Mouse (Mus musculus) liver, embryonic 11.5 days (tissue): ENCODE measurements around the gene Ccdc28b. TPM values are rescaled to one million over a fixed set of nuclear protein-coding genes. Genes with fewer than 3 reads are reported as not detected.

Source experiments
- ATAC-seq: fragments of 200-750 bp; cut with Nextera tagmentation; replicated peaks from 2 replicates; pipeline ENCODE4 v1.8.0; 2017; ENCODE audit warnings: moderate number of reproducible peaks, mild to moderate bottlenecking, moderate TSS enrichment, moderate library complexity; ENCODE audit not compliant: low FRiP score
- DNase-seq: peaks from one replicate; pipeline ENCODE4 v3.0.0-alpha.2; 2017; ENCODE audit warnings: low spot score
- H3K27ac ChIP-seq: fragments of 300-500 bp; sonication (generic); 2 replicates; pipeline ENCODE4 v1.5.1; 2014; ENCODE audit warnings: mild to moderate bottlenecking, low read depth, low read length, control low read depth
- H3K27me3 ChIP-seq: fragments of 300-500 bp; sonication (generic); replicated peaks from 2 replicates; pipeline ENCODE4 v1.6.1; 2014; ENCODE audit warnings: low read length, mixed read lengths; ENCODE audit not compliant: control insufficient read depth, insufficient read depth
- H3K36me3 ChIP-seq: fragments of 300-500 bp; sonication (generic); 2 replicates; pipeline ENCODE4 v1.6.1; 2014; ENCODE audit warnings: mild to moderate bottlenecking, low read length, moderate library complexity, mixed read lengths; ENCODE audit not compliant: control insufficient read depth, insufficient read depth
- H3K4me1 ChIP-seq: fragments of 300-500 bp; sonication (generic); replicated peaks from 2 replicates; pipeline ENCODE4 v1.6.1; 2014; ENCODE audit warnings: low read length, mixed read lengths; ENCODE audit not compliant: control insufficient read depth, insufficient read depth
- H3K4me2 ChIP-seq: fragments of 300-500 bp; sonication (generic); 2 replicates; pipeline ENCODE4 v1.6.1; 2014; ENCODE audit warnings: mild to moderate bottlenecking, control low read depth, moderate library complexity
- H3K4me3 ChIP-seq: fragments of 300-500 bp; sonication (generic); 2 replicates; pipeline ENCODE4 v1.5.1; 2014; ENCODE audit warnings: low read depth, low read length, control low read depth
- H3K9ac ChIP-seq: fragments of 300-500 bp; sonication (generic); 2 replicates; pipeline ENCODE4 v1.6.1; 2014; ENCODE audit warnings: low read depth, low read length, control low read depth
- H3K9me3 ChIP-seq: fragments of 300-500 bp; sonication (generic); 2 replicates; pipeline ENCODE4 v1.6.1; 2016; ENCODE audit warnings: low read length, inconsistent platforms, mixed read lengths; ENCODE audit not compliant: control insufficient read depth
- WGBS: fragments of 180-500 bp; shearing (Covaris S2); extraction: QIAGEN DNeasy Blood & Tissue Kit; methylation state at CpG from one replicate; pipeline ENCODE4 v1.1.7; 2014; 5-methylcytosine and 5-hydroxymethylcytosine counted together
- polyA plus RNA-seq: library from polyadenylated mRNA; unstranded; fragments of >200 nt; fragmentation: Nextera tagmentation; extraction: Ambion mirVana; gene quantifications from 2 replicates; pipeline ENCODE4 v1.2.1, GENCODE M21; 2014

The Ccdc28b gene
- polyA plus RNA-seq, result 27.2 and 33.1 TPM in 2 replicates

- Histone ChIP-seq H3K9me3 (no peaks in the 10 kb centered on the region), H3K4me2 (peak within 1 kb of the TSS; percentile 73), H3K27me3 (no peaks in the 10 kb centered on the region), H3K9ac (peak within 1 kb of the TSS; percentile 74), H3K4me3 (peak within 1 kb of the TSS; percentile 66), H3K36me3 (peaks cover 19% of the 10 kb centered on the region), H3K27ac (peak within 1 kb of the TSS; percentile 81), H3K4me1 (peaks cover 25% of the 10 kb centered on the region)
- DNase-seq, result peak; percentile 55
- 0% methylated on average over 10 of the region's 10 CpGs for WGBS
- no peak; the same call in 1 of the 2 replicates for ATAC-seq
These were observed at the start of gene Ccdc28b for GRCm38 (mm10) chr4:129623681-129624091. Gene Ccdc28b (minus strand): TSS chr4:129623947.

- Histone ChIP-seq H3K36me3 (peaks cover 9% of the 10 kb centered on the region), H3K27me3 (no peaks in the 10 kb centered on the region), H3K4me3 (peak overlapping the region; percentile 95), H3K4me1 (peaks cover 15% of the 10 kb centered on the region), H3K4me2 (peak overlapping the region; percentile 77), H3K9me3 (no peaks in the 10 kb centered on the region), H3K27ac (peak overlapping the region; percentile 76), H3K9ac (peak overlapping the region; percentile 92)
- ATAC-seq, result no peak
- no peak for DNase-seq
- WGBS, result 6% methylated on average over 10 of the region's 10 CpGs
These were observed 49.2 kb upstream of the Ccdc28b start for GRCm38 (mm10) chr4:129672878-129673449.

- ATAC-seq (peak; percentile 82), DNase-seq (peak; percentile 89)
- under 1% methylated on average over 65 of the region's 65 CpGs for WGBS
- Histone ChIP-seq H3K4me3 (peak within 1 kb of the TSS; percentile 95), H3K4me2 (peak within 1 kb of the TSS; percentile 77), H3K27me3 (no peaks in the 10 kb centered on the region), H3K9me3 (no peaks in the 10 kb centered on the region), H3K4me1 (peaks cover 15% of the 10 kb centered on the region), H3K9ac (peak within 1 kb of the TSS; percentile 92), H3K36me3 (peaks cover 9% of the 10 kb centered on the region), H3K27ac (peak within 1 kb of the TSS; percentile 76)
These were observed 48.5 kb upstream of the Ccdc28b start, which contains the start of gene Kpna6 for GRCm38 (mm10) chr4:129672083-129672877. Gene Kpna6 (minus strand): TSS chr4:129672767.

GRCm38 (mm10) chr4:129671491-129672082, 47.8 kb upstream of the Ccdc28b start:
- H3K4me2 ChIP-seq, result peak overlapping the region; percentile 77
- WGBS, result 6% methylated on average over 12 of the region's 12 CpGs
- ATAC-seq, result peak; percentile 60
- peaks cover 7% of the 10 kb centered on the region for H3K36me3 ChIP-seq
- H3K27ac ChIP-seq, result peak overlapping the region; percentile 76
- peak overlapping the region; percentile 95 for H3K4me3 ChIP-seq
- no peak for DNase-seq
- H3K27me3 ChIP-seq, result no peaks in the 10 kb centered on the region
- H3K9ac ChIP-seq, result peak overlapping the region; percentile 92
- H3K4me1 ChIP-seq, result peaks cover 15% of the 10 kb centered on the region
- no peaks in the 10 kb centered on the region for H3K9me3 ChIP-seq

GRCm38 (mm10) chr4:129662255-129662813, 38.6 kb upstream of the Ccdc28b start:
- Histone ChIP-seq H3K27me3 (no peaks in the 10 kb centered on the region), H3K4me1 (no peaks in the 10 kb centered on the region), H3K27ac (no peak overlapping the region), H3K9me3 (no peaks in the 10 kb centered on the region), H3K4me2 (no peak overlapping the region), H3K36me3 (peaks cover 25% of the 10 kb centered on the region), H3K9ac (no peak overlapping the region), H3K4me3 (no peak overlapping the region)
- WGBS, result 88% methylated on average over 3 of the region's 3 CpGs
- ATAC-seq (no peak), DNase-seq (no peak)

- Histone ChIP-seq H3K36me3 (peaks cover 28% of the 10 kb centered on the region), H3K27me3 (no peaks in the 10 kb centered on the region), H3K9ac (no peak overlapping the region), H3K4me2 (no peak overlapping the region), H3K4me1 (no peaks in the 10 kb centered on the region), H3K27ac (no peak overlapping the region), H3K9me3 (no peaks in the 10 kb centered on the region), H3K4me3 (no peak overlapping the region)
- WGBS, result 86% methylated on average over 3 of the region's 3 CpGs
- DNase-seq (no peak), ATAC-seq (no peak)
These were observed 37.8 kb upstream of the Ccdc28b start for GRCm38 (mm10) chr4:129661584-129661983.

GRCm38 (mm10) chr4:129654770-129655169, 31.0 kb upstream of the Ccdc28b start:
- Histone ChIP-seq H3K27ac (no peak overlapping the region), H3K4me1 (no peaks in the 10 kb centered on the region), H3K36me3 (peaks cover 57% of the 10 kb centered on the region), H3K27me3 (no peaks in the 10 kb centered on the region), H3K9ac (no peak overlapping the region), H3K9me3 (no peaks in the 10 kb centered on the region), H3K4me3 (no peak overlapping the region), H3K4me2 (no peak overlapping the region)
- no peak for DNase-seq
- WGBS, result 91% methylated on average over 14 of the region's 14 CpGs
- no peak for ATAC-seq

GRCm38 (mm10) chr4:129650359-129650758, 26.6 kb upstream of the Ccdc28b start:
- Histone ChIP-seq H3K27ac (no peak overlapping the region), H3K4me1 (no peaks in the 10 kb centered on the region), H3K9me3 (no peaks in the 10 kb centered on the region), H3K9ac (no peak overlapping the region), H3K36me3 (peaks cover 61% of the 10 kb centered on the region), H3K4me2 (no peak overlapping the region), H3K27me3 (no peaks in the 10 kb centered on the region), H3K4me3 (no peak overlapping the region)
- ATAC-seq, result no peak
- DNase-seq, result no peak
- 92% methylated on average over 8 of the region's 8 CpGs for WGBS
